Mouse (Mus musculus) spleen, adult 2 months (tissue): ENCODE data around the gene F11r.

ENCODE experiments used
- CTCF ChIP-seq: fragments of 200-500 bp; IDR thresholded peaks from 2 replicates; pipeline ENCODE4 v1.5.1; 2011; ENCODE audit warnings: mild to moderate bottlenecking, inconsistent platforms; ENCODE audit not compliant: insufficient read depth, insufficient read length, insufficient replicate concordance; ENCODE audit errors: extremely low read depth
- POLR2A ChIP-seq: fragments of 200-500 bp; IDR thresholded peaks from 2 replicates; pipeline ENCODE4 v1.6.1; 2011; ENCODE audit warnings: low read depth, low read length, inconsistent platforms

DNA sequence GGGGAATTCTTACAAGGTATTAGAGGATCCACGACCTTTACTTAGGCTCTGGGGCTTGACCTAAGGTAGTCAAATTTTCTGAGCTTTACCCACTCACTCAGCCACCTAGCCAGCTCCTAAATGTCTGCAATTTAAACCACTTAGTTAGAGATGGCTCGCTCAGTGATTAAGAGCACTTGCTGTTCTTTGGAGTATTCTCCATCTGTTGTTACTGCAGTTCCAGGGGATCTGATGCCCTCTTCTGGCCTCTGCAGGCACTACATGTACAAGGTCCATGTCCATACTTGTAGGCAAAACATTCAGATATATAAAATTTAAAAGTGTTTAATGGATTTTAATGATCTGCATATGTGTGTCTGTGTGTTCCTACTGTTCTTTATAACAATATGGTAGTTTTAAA is 41.6 kb downstream of the F11r start:
- TF ChIP-seq POLR2A (no peak), CTCF (peak; percentile 42; the same call in 1 of the 2 replicates)
